Mouse (Mus musculus) heart, embryonic 14.5 days (tissue): ENCODE measurements at regions not wholly inside any gene's neighbourhood (a gene's known extent, or its start where the extent isn't known, plus 50 kb on each side); places are given as distances from the start of the nearest gene placed in this dataset.

Experiments used
- ATAC-seq: fragments of 200-750 bp; cut with Nextera tagmentation; 2 replicates; pipeline ENCODE4 v1.8.0; 2017; ENCODE audit warnings: low read depth, moderate TSS enrichment; ENCODE audit not compliant: insufficient number of reproducible peaks, insufficient read depth, low FRiP score
- H3K27ac ChIP-seq, 2 experiments: fragments of 200-500 bp in 1 of 2; fragments of 300-500 bp in 1 of 2; sonication (generic) in 1 of 2; replicated peaks in 1 of 2; 2 replicates each; pipeline ENCODE4 v1.5.1; 2012 to 2014; ENCODE audit warnings: low read depth in 2 of 2, low read length in 2 of 2, control low read depth in 1 of 2, mild to moderate bottlenecking in 1 of 2, mixed read lengths in 1 of 2; ENCODE audit not compliant: control insufficient read depth in 1 of 2, insufficient read depth in 1 of 2
- H3K27me3 ChIP-seq: fragments of 300-500 bp; sonication (generic); 2 replicates; pipeline ENCODE4 v1.6.1; 2014; ENCODE audit warnings: mild to moderate bottlenecking, low read length, control low read depth; ENCODE audit not compliant: control insufficient read depth, insufficient read depth
- H3K36me3 ChIP-seq: fragments of 300-500 bp; sonication (generic); 2 replicates; pipeline ENCODE4 v1.6.1; 2014; ENCODE audit warnings: mild to moderate bottlenecking, control low read depth, low read length, mixed read lengths; ENCODE audit not compliant: control insufficient read depth, insufficient read depth
- H3K4me1 ChIP-seq, 2 experiments: fragments of 200-500 bp in 1 of 2; fragments of 300-500 bp in 1 of 2; sonication (generic) in 1 of 2; 2 replicates each; pipeline ENCODE4 v1.6.1; 2012 to 2014; ENCODE audit warnings: low read length in 2 of 2, control low read depth in 1 of 2, mixed read lengths in 1 of 2; ENCODE audit not compliant: control insufficient read depth in 2 of 2, insufficient read depth in 2 of 2
- H3K4me2 ChIP-seq: fragments of 300-500 bp; sonication (generic); 2 replicates; pipeline ENCODE4 v1.6.1; 2014; ENCODE audit warnings: mild to moderate bottlenecking, low read length
- H3K4me3 ChIP-seq, 2 experiments: fragments of 200-500 bp in 1 of 2; fragments of 300-500 bp in 1 of 2; sonication (generic) in 1 of 2; 2 replicates each; pipeline ENCODE4 v1.5.1; 2012 to 2014; ENCODE audit warnings: low read length in 2 of 2, mild to moderate bottlenecking in 2 of 2, control low read depth in 1 of 2, low read depth in 1 of 2, moderate library complexity in 1 of 2; ENCODE audit not compliant: control insufficient read depth in 1 of 2, insufficient read depth in 1 of 2
- H3K9ac ChIP-seq: fragments of 300-500 bp; sonication (generic); 2 replicates; pipeline ENCODE4 v1.6.1; 2014; ENCODE audit warnings: mild to moderate bottlenecking, low read length
- H3K9me3 ChIP-seq: fragments of 300-500 bp; sonication (generic); 2 replicates; pipeline ENCODE4 v1.6.1; 2016; ENCODE audit warnings: low read length, control low read depth; ENCODE audit not compliant: control insufficient read depth
- WGBS: fragments of 180-500 bp; shearing (Covaris S2); extraction: QIAGEN DNeasy Blood & Tissue Kit; methylation state at CpG from one replicate; pipeline ENCODE4 v1.1.7; 2014; 5-methylcytosine and 5-hydroxymethylcytosine counted together

- H3K4me3 ChIP-seq: no peak overlapping the region
- H3K9me3 ChIP-seq: no peaks in the 10 kb centered on the region
- peaks cover 0 to 2% of the 10 kb centered on the region in 2 experiments; a peak in 1 of 4 replicates for H3K4me1 ChIP-seq
- WGBS: 59% methylated on average over 4 of the region's 4 CpGs
- no peak overlapping the region for H3K9ac ChIP-seq
- H3K36me3 ChIP-seq: no peaks in the 10 kb centered on the region
- H3K27ac ChIP-seq: no peak overlapping the region
- ATAC-seq: no peak
- no peaks in the 10 kb centered on the region for H3K27me3 ChIP-seq
- H3K4me2 ChIP-seq: no peak overlapping the region
Observed at GRCm38 (mm10) chr13:16761415-16761814, 749.8 kb downstream of the Inhba start.

DNA sequence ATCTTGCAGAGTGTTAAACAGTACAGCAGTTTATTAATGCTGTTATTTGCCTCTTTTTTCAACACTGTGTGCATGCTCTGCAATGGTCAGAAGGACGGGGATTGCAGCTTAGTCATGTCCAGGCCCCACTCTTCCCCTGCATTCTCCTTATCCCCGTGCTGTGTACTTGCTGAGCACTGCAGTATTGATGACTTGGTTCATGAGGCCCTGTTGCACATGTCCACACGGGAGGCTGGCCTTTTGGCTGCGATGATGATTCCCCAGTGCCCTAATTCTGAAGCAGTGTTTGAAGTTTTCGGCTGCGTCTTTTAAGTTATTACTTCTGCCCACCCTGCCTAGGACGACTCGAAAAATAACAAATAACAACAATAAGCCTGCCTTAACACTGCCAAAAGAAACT is 750.7 kb downstream of the Inhba start:
- Histone ChIP-seq H3K4me1 (peaks cover 0 to 2% of the 10 kb centered on the region in 2 experiments; a peak in 1 of 4 replicates), H3K4me3 (no peak overlapping the region), H3K9me3 (no peaks in the 10 kb centered on the region), H3K36me3 (no peaks in the 10 kb centered on the region), H3K27ac (no peak overlapping the region), H3K9ac (no peak overlapping the region), H3K4me2 (no peak overlapping the region), H3K27me3 (no peaks in the 10 kb centered on the region)
- ATAC-seq: no peak
- 89% methylated on average over 8 of the region's 8 CpGs for WGBS

GRCm38 (mm10) chr13:16762727-16763512 is 751.3 kb downstream of the Inhba start:
- peaks cover 0 to 2% of the 10 kb centered on the region in 2 experiments; a peak in 1 of 4 replicates for H3K4me1 ChIP-seq
- H3K9ac ChIP-seq: no peak overlapping the region
- H3K4me2 ChIP-seq: no peak overlapping the region
- no peaks in the 10 kb centered on the region for H3K9me3 ChIP-seq
- 78% methylated on average over 8 of the region's 8 CpGs for WGBS
- ATAC-seq: no peak
- H3K36me3 ChIP-seq: no peaks in the 10 kb centered on the region
- H3K27ac ChIP-seq: no peak overlapping the region
- H3K27me3 ChIP-seq: no peaks in the 10 kb centered on the region
- H3K4me3 ChIP-seq: no peak overlapping the region

DNA sequence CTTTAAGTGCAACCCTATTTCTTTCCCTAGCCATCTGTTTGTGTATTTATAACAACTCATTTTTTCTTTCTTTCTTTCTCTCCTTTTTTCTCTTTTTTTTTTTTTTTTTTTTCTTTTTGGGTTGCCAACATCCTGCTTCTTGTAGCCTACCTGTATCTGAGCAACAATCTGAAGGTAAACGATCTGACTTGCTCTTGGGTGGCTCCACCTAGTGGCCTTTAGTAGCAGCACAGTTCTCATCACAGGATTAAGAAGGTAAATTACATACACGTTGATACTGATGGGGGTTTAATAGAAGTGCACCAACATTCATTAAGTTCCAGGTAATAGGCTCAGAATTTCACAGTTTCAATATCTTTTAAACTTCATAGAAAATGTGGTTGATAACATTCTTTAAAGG is 752.1 kb downstream of the Inhba start:
- ATAC-seq: no peak
- Histone ChIP-seq H3K9ac (no peak overlapping the region), H3K27ac (no peak overlapping the region), H3K4me3 (no peak overlapping the region), H3K36me3 (no peaks in the 10 kb centered on the region), H3K9me3 (no peaks in the 10 kb centered on the region), H3K4me2 (no peak overlapping the region), H3K4me1 (peaks cover 0 to 2% of the 10 kb centered on the region in 2 experiments; a peak in 1 of 4 replicates), H3K27me3 (no peaks in the 10 kb centered on the region)
- WGBS: 5% methylated on average over 2 of the region's 2 CpGs

- Histone ChIP-seq H3K36me3 (no peaks in the 10 kb centered on the region), H3K4me1 (no peaks in the 10 kb centered on the region; a peak in 1 of 4 replicates), H3K9ac (no peak overlapping the region), H3K4me3 (no peak overlapping the region), H3K27me3 (no peaks in the 10 kb centered on the region), H3K9me3 (no peaks in the 10 kb centered on the region), H3K27ac (no peak overlapping the region), H3K4me2 (no peak overlapping the region)
- WGBS: 49% methylated on average over 2 of the region's 2 CpGs
- no peak for ATAC-seq
Observed at GRCm38 (mm10) chr13:16769409-16769808, 757.8 kb downstream of the Inhba start.

- H3K27ac ChIP-seq: no peak overlapping the region
- H3K4me3 ChIP-seq: no peak overlapping the region
- no peak overlapping the region for H3K9ac ChIP-seq
- no peaks in the 10 kb centered on the region; a peak in 1 of 4 replicates for H3K4me1 ChIP-seq
- no peak overlapping the region for H3K4me2 ChIP-seq
- H3K36me3 ChIP-seq: no peaks in the 10 kb centered on the region
- WGBS: 69% methylated on average over 6 of the region's 6 CpGs
- ATAC-seq: no peak
- no peaks in the 10 kb centered on the region for H3K27me3 ChIP-seq
- H3K9me3 ChIP-seq: no peaks in the 10 kb centered on the region
Observed at GRCm38 (mm10) chr13:16769848-16770422, 758.3 kb downstream of the Inhba start.

GRCm38 (mm10) chr13:16771845-16772244 is 760.2 kb downstream of the Inhba start:
- Histone ChIP-seq H3K27ac (no peak overlapping the region), H3K4me1 (no peaks in the 10 kb centered on the region; a peak in 1 of 4 replicates), H3K4me2 (no peak overlapping the region), H3K9ac (no peak overlapping the region), H3K9me3 (no peaks in the 10 kb centered on the region), H3K4me3 (no peak overlapping the region), H3K27me3 (no peaks in the 10 kb centered on the region), H3K36me3 (no peaks in the 10 kb centered on the region)
- ATAC-seq: no peak
- 80% methylated on average over 4 of the region's 4 CpGs for WGBS
